Mouse (Mus musculus) heart, adult 2 months (tissue): ENCODE measurements around the gene Svop.

ENCODE experiments used
- CTCF ChIP-seq: fragments of 200-600 bp; IDR thresholded peaks from 2 replicates; pipeline ENCODE4 v1.8.1; 2022; ENCODE audit warnings: antibody characterized with exemption, mild to moderate bottlenecking, moderate library complexity
- POLR2A ChIP-seq: fragments of 200-500 bp; IDR thresholded peaks from 2 replicates; pipeline ENCODE4 v1.6.1; 2011; ENCODE audit warnings: mild to moderate bottlenecking, low read depth, low read length, control low read depth; ENCODE audit not compliant: insufficient read depth

- TF ChIP-seq CTCF (no peak), POLR2A (peak; percentile 59)
Observed at GRCm38 (mm10) chr5:114127374-114128349, 36.3 kb upstream of the Svop start, which contains the start of gene Alkbh2.
